Mouse (Mus musculus): ENCODE data around the gene Trmt13. TPM values are rescaled to one million over a fixed set of nuclear protein-coding genes. Genes with fewer than 3 reads are reported as not detected.

Trmt13 gene
- polyA plus RNA-seq, 1 experiment from 2014 or later: 30.4 TPM

Other genes starting within 250 kb of the Trmt13 start
- 13.6 and 14.7 TPM in 2 replicates for gene Cdc14a, start 190.6 kb downstream of the Trmt13 start, polyA plus RNA-seq (2015; fragmentation: Nextera tagmentation; extraction: Ambion mirVana)
- gene Rtca, start 106.4 kb downstream of the Trmt13 start, polyA plus RNA-seq (2015; fragmentation: Nextera tagmentation; extraction: Ambion mirVana): 76.1 and 80.7 TPM in 2 replicates
- 21.4 and 23.9 TPM in 2 replicates for gene Dbt, start 101.5 kb downstream of the Trmt13 start, polyA plus RNA-seq (2015; fragmentation: Nextera tagmentation; extraction: Ambion mirVana)
- gene Lrrc39, start 51.6 kb downstream of the Trmt13 start, polyA plus RNA-seq (2015; fragmentation: Nextera tagmentation; extraction: Ambion mirVana): 0.91 and 1.0 TPM in 2 replicates
- gene Sass6, start 19.6 kb downstream of the Trmt13 start, polyA plus RNA-seq (2015; fragmentation: Nextera tagmentation; extraction: Ambion mirVana): 27.2 and 27.6 TPM in 2 replicates
- 88.9 and 96.9 TPM in 2 replicates for gene Mfsd14a, start 48.1 kb upstream of the Trmt13 start, polyA plus RNA-seq (2015; fragmentation: Nextera tagmentation; extraction: Ambion mirVana)
- not detected in 2 replicates for gene Gm43191, start 66.7 kb upstream of the Trmt13 start, polyA plus RNA-seq (2015; fragmentation: Nextera tagmentation; extraction: Ambion mirVana)
- 15.9 and 16.4 TPM in 2 replicates for gene Slc35a3, start 98.2 kb upstream of the Trmt13 start, polyA plus RNA-seq (2015; fragmentation: Nextera tagmentation; extraction: Ambion mirVana)
- gene Agl, start 193.6 kb upstream of the Trmt13 start, polyA plus RNA-seq (2015; fragmentation: Nextera tagmentation; extraction: Ambion mirVana): 20.6 and 21.3 TPM in 2 replicates
- 22.7 and 23.5 TPM in 2 replicates for gene Frrs1, start 244.9 kb upstream of the Trmt13 start, polyA plus RNA-seq (2015; fragmentation: Nextera tagmentation; extraction: Ambion mirVana)